ENCODE assay signal across 13 mouse cellular contexts in the genomic region with DNA sequence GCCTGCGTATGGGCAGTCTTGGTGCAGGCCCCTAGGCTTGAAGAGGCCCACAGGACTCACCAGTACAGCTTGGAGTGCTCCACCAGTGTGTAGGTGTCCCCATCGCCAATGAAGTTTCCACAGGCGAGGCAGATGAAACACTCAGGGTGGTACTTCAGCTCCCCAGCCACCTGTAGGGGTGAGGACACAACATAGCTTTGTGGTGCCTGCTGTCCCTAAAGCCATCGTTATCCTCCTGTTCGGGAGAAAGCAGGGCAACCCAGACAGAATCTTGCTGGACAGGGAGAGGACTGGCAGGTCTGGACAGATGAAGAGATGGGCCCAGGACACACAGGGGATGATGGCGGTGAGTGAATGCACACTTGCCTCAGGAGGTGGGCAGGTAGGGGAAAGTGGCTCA.
"Had no signal": no experiment of that assay in that cellular context is flagged by ENCODE, and none has a peak within 500 bp of the region (broad histone marks: within the 10 kb centered on the region; RNA-seq: fewer than 3 reads in every experiment).

No protein-coding gene starts in this region.

- H3K9me3 ChIP-seq: limb, embryonic 13.5 days; stomach, embryonic 15.5 days had no signal

- DNase-seq: kidney, adult 18-20 months; kidney, postnatal 10 days; kidney, postnatal 4 days; lung, adult 18-20 months; lung, postnatal 36 days; right cerebral cortex, postnatal 14 days; thymus, adult 2 months; thymus, postnatal 25 days had no signal

- H3K27ac ChIP-seq: layer of hippocampus, adult 2 months; limb, embryonic 13.5 days; liver, embryonic 14.5 days; stomach, embryonic 15.5 days had no signal

- H3K9ac ChIP-seq: limb, embryonic 13.5 days; liver, embryonic 14.5 days; stomach, embryonic 15.5 days had no signal

- H3K36me3 ChIP-seq: stomach, embryonic 15.5 days had no signal

- ATAC-seq: lung, postnatal 0 days had no signal

- H3K4me3 ChIP-seq: layer of hippocampus, adult 2 months; limb, embryonic 13.5 days; stomach, embryonic 15.5 days had no signal

- H3K27me3 ChIP-seq: limb, embryonic 13.5 days; stomach, embryonic 15.5 days had no signal

- H3K4me2 ChIP-seq: limb, embryonic 13.5 days; stomach, embryonic 15.5 days had no signal
